Mouse (Mus musculus) lung, postnatal 0 days (tissue): ENCODE measurements around the gene Cacna2d2.

Experiments
- CTCF ChIP-seq: IDR thresholded peaks from 2 replicates; pipeline ENCODE4 v1.5.1; 2016; ENCODE audit warnings: antibody characterized with exemption, mild to moderate bottlenecking
- EP300 ChIP-seq: IDR thresholded peaks from 2 replicates; pipeline ENCODE4 v1.6.1; 2016; ENCODE audit warnings: antibody characterized with exemption, mild to moderate bottlenecking, control low read depth

DNA sequence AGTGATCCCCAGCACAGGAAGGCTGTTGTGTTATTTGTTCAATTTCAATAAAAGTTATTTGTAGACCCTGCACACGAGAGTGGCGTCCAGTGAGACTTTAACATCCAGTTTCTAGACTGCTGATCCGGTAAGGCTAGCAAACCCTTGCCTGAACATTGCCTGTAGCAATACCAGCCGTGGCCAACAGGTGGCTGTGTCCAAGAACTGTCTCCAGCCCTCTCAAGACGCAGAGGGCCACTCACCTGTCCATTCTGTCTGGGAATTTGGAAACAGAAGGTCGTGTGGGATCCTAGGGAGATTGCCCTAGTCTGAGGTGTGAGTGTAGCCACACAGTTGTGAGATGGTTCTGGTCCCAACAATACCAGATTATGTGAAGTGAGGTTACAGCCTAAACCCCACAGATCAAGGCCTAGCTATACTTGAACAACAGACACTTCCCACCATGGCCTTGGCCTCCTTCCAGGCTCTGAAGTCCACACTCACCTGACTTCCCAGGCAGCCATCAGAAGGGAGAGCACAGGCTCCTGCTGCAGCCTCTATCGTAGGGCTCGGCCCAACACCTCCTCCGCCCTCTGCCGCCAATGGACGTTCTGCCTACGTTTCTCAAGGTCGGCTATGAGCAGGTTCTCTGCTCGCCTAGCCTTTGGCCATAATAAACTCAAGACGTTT is 166.8 kb downstream of the Cacna2d2 start:
- peak; percentile 94 for TF ChIP-seq CTCF
- no peak for TF ChIP-seq EP300
